Mouse (Mus musculus) forebrain, embryonic 11.5 days (tissue): Measurements from ENCODE around the gene Lpp. TPM values are rescaled to one million over a fixed set of nuclear protein-coding genes. Genes with fewer than 3 reads are reported as not detected.

Experiments used
- ATAC-seq: fragments of 200-750 bp; cut with Nextera tagmentation; replicated peaks from 2 replicates; pipeline ENCODE4 v1.8.0; 2017; ENCODE audit warnings: moderate TSS enrichment; ENCODE audit not compliant: low FRiP score
- DNase-seq: peaks from one replicate; pipeline ENCODE4 v3.0.0-alpha.2; 2017; ENCODE audit warnings: low spot score
- H3K27ac ChIP-seq: fragments of 300-500 bp; sonication (generic); 2 replicates; pipeline ENCODE4 v1.5.1; 2014; ENCODE audit warnings: low read depth, low read length
- H3K27me3 ChIP-seq: fragments of 300-500 bp; sonication (generic); 2 replicates; pipeline ENCODE4 v1.6.1; 2014; ENCODE audit warnings: mild to moderate bottlenecking, low read length, mixed read lengths; ENCODE audit not compliant: control insufficient read depth, insufficient read depth
- H3K36me3 ChIP-seq: fragments of 300-500 bp; sonication (generic); 2 replicates; pipeline ENCODE4 v1.6.1; 2014; ENCODE audit warnings: mild to moderate bottlenecking, low read length, moderate library complexity, mixed read lengths; ENCODE audit not compliant: control insufficient read depth, insufficient read depth
- H3K4me1 ChIP-seq: fragments of 300-500 bp; sonication (generic); replicated peaks from 2 replicates; pipeline ENCODE4 v1.6.1; 2014; ENCODE audit warnings: low read length, mixed read lengths; ENCODE audit not compliant: control insufficient read depth, insufficient read depth
- H3K4me2 ChIP-seq: fragments of 300-500 bp; sonication (generic); 2 replicates; pipeline ENCODE4 v1.6.1; 2014; ENCODE audit warnings: low read depth, mild to moderate bottlenecking, low read length, moderate library complexity, mixed read lengths; ENCODE audit not compliant: severe bottlenecking
- H3K4me3 ChIP-seq: fragments of 300-500 bp; sonication (generic); 2 replicates; pipeline ENCODE4 v1.5.1; 2014; ENCODE audit warnings: low read depth, low read length
- H3K9ac ChIP-seq: fragments of 300-500 bp; sonication (generic); 2 replicates; pipeline ENCODE4 v1.6.1; 2014; ENCODE audit warnings: low read length
- H3K9me3 ChIP-seq: fragments of 300-500 bp; sonication (generic); 2 replicates; pipeline ENCODE4 v1.6.1; 2016; ENCODE audit warnings: low read length, mixed read lengths; ENCODE audit not compliant: control insufficient read depth
- WGBS: fragments of 180-500 bp; shearing (Covaris S2); extraction: QIAGEN DNeasy Blood & Tissue Kit; methylation state at CpG from one replicate; pipeline ENCODE4 v1.1.7; 2014; 5-methylcytosine and 5-hydroxymethylcytosine counted together
- polyA plus RNA-seq: library from polyadenylated mRNA; unstranded; fragments of >200 nt; fragmentation: Nextera tagmentation; extraction: Ambion mirVana; gene quantifications from 2 replicates; pipeline ENCODE4 v1.2.1, GENCODE M21; 2014

The Lpp gene
- polyA plus RNA-seq, 1 experiment from 2014 or later = 22.1 TPM

- no peak for ATAC-seq
- Histone ChIP-seq H3K27ac (no peak overlapping the region), H3K9ac (no peak overlapping the region), H3K4me1 (no peaks in the 10 kb centered on the region), H3K27me3 (no peaks in the 10 kb centered on the region), H3K4me3 (no peak overlapping the region), H3K9me3 (peaks cover 4% of the 10 kb centered on the region; the same call in 1 of the 2 replicates), H3K36me3 (no peaks in the 10 kb centered on the region), H3K4me2 (no peak overlapping the region)
- 89% methylated on average over 8 of the region's 8 CpGs for WGBS
- no peak for DNase-seq
Observed at GRCm38 (mm10) chr16:24403733-24404380, 10.6 kb downstream of the Lpp start.

GRCm38 (mm10) chr16:24406521-24406920 is 13.2 kb downstream of the Lpp start:
- no peak overlapping the region for H3K27ac ChIP-seq
- no peaks in the 10 kb centered on the region for H3K4me1 ChIP-seq
- WGBS = 92% methylated on average over 2 of the region's 2 CpGs
- no peak overlapping the region for H3K9ac ChIP-seq
- DNase-seq = no peak
- no peak overlapping the region for H3K4me2 ChIP-seq
- H3K4me3 ChIP-seq = no peak overlapping the region
- peaks cover 4% of the 10 kb centered on the region; the same call in 1 of the 2 replicates for H3K9me3 ChIP-seq
- no peaks in the 10 kb centered on the region for H3K36me3 ChIP-seq
- H3K27me3 ChIP-seq = no peaks in the 10 kb centered on the region
- no peak for ATAC-seq

- H3K27ac ChIP-seq = no peak overlapping the region
- 91% methylated on average over 6 of the region's 6 CpGs for WGBS
- H3K4me1 ChIP-seq = no peaks in the 10 kb centered on the region
- no peak for DNase-seq
- no peak overlapping the region for H3K4me3 ChIP-seq
- H3K27me3 ChIP-seq = no peaks in the 10 kb centered on the region
- H3K9me3 ChIP-seq = peaks cover 4% of the 10 kb centered on the region; the same call in 1 of the 2 replicates
- no peak overlapping the region for H3K9ac ChIP-seq
- H3K36me3 ChIP-seq = no peaks in the 10 kb centered on the region
- H3K4me2 ChIP-seq = no peak overlapping the region
- no peak for ATAC-seq
Observed at GRCm38 (mm10) chr16:24411281-24411680, 18.0 kb downstream of the Lpp start.

GRCm38 (mm10) chr16:24412193-24412592 is 18.9 kb downstream of the Lpp start:
- Histone ChIP-seq H3K27ac (no peak overlapping the region), H3K27me3 (no peaks in the 10 kb centered on the region), H3K4me1 (no peaks in the 10 kb centered on the region), H3K4me3 (no peak overlapping the region), H3K9ac (no peak overlapping the region), H3K9me3 (no peaks in the 10 kb centered on the region), H3K4me2 (no peak overlapping the region), H3K36me3 (no peaks in the 10 kb centered on the region)
- ATAC-seq = no peak
- WGBS = 96% methylated on average over 5 of the region's 5 CpGs
- no peak for DNase-seq

GRCm38 (mm10) chr16:24413059-24413458 is 19.8 kb downstream of the Lpp start:
- no peaks in the 10 kb centered on the region for H3K36me3 ChIP-seq
- no peaks in the 10 kb centered on the region for H3K4me1 ChIP-seq
- H3K4me3 ChIP-seq = no peak overlapping the region
- 91% methylated on average over 4 of the region's 4 CpGs for WGBS
- no peak overlapping the region for H3K27ac ChIP-seq
- DNase-seq (no peak), ATAC-seq (no peak)
- H3K9me3 ChIP-seq = no peaks in the 10 kb centered on the region
- H3K27me3 ChIP-seq = no peaks in the 10 kb centered on the region
- no peak overlapping the region for H3K9ac ChIP-seq
- H3K4me2 ChIP-seq = no peak overlapping the region

- no peaks in the 10 kb centered on the region for H3K4me1 ChIP-seq
- no peaks in the 10 kb centered on the region for H3K36me3 ChIP-seq
- WGBS = 79% methylated on average over 4 of the region's 4 CpGs
- H3K4me2 ChIP-seq = no peak overlapping the region
- no peak overlapping the region for H3K27ac ChIP-seq
- no peak for DNase-seq
- ATAC-seq = no peak
- no peaks in the 10 kb centered on the region for H3K27me3 ChIP-seq
- no peak overlapping the region for H3K9ac ChIP-seq
- H3K9me3 ChIP-seq = no peaks in the 10 kb centered on the region
- H3K4me3 ChIP-seq = no peak overlapping the region
Observed at GRCm38 (mm10) chr16:24418022-24418421, 24.7 kb downstream of the Lpp start.

- Histone ChIP-seq H3K36me3 (no peaks in the 10 kb centered on the region), H3K4me1 (0 out of 2 replicates have a peak, but pooled peaks cover 2% of the 10 kb centered on the region), H3K27ac (no peak overlapping the region), H3K9me3 (no peaks in the 10 kb centered on the region), H3K4me3 (no peak overlapping the region), H3K9ac (no peak overlapping the region), H3K4me2 (no peak overlapping the region), H3K27me3 (no peaks in the 10 kb centered on the region)
- ATAC-seq (no peak), DNase-seq (no peak)
- 76% methylated on average over 5 of the region's 5 CpGs for WGBS
Observed at GRCm38 (mm10) chr16:24420603-24421120, 27.4 kb downstream of the Lpp start.

- no peak overlapping the region for H3K4me2 ChIP-seq
- no peaks in the 10 kb centered on the region for H3K36me3 ChIP-seq
- no peaks in the 10 kb centered on the region for H3K9me3 ChIP-seq
- H3K4me3 ChIP-seq = no peak overlapping the region
- H3K9ac ChIP-seq = no peak overlapping the region
- DNase-seq (no peak), ATAC-seq (no peak)
- no peak overlapping the region for H3K27ac ChIP-seq
- WGBS = 74% methylated on average over 4 of the region's 4 CpGs
- no peaks in the 10 kb centered on the region for H3K27me3 ChIP-seq
- 0 out of 2 replicates have a peak, but pooled peaks cover 2% of the 10 kb centered on the region for H3K4me1 ChIP-seq
Observed at GRCm38 (mm10) chr16:24421687-24422418, 28.5 kb downstream of the Lpp start.
